Mouse (Mus musculus) embryonic facial prominence, embryonic 11.5 days (tissue): ENCODE measurements around the gene Fam241b. TPM values are rescaled to one million over a fixed set of nuclear protein-coding genes. Genes with fewer than 3 reads are reported as not detected.

ENCODE experiments used
- ATAC-seq: fragments of 200-750 bp; cut with Nextera tagmentation; replicated peaks from 2 replicates; pipeline ENCODE4 v1.8.0; 2017; ENCODE audit warnings: low read depth; ENCODE audit not compliant: insufficient number of reproducible peaks, low FRiP score, low TSS enrichment
- DNase-seq: peaks from one replicate; pipeline ENCODE4 v3.0.0-alpha.2; 2015; ENCODE audit warnings: low spot score
- H3K27ac ChIP-seq: fragments of 300-500 bp; sonication (generic); replicated peaks from 2 replicates; pipeline ENCODE4 v1.5.1; 2014; ENCODE audit warnings: mild to moderate bottlenecking, low read depth, low read length, control low read depth
- H3K27me3 ChIP-seq: fragments of 300-500 bp; sonication (generic); 2 replicates; pipeline ENCODE4 v1.6.1; 2014; ENCODE audit warnings: mild to moderate bottlenecking, low read length, moderate library complexity, mixed read lengths; ENCODE audit not compliant: control insufficient read depth, insufficient read depth
- H3K36me3 ChIP-seq: fragments of 300-500 bp; sonication (generic); replicated peaks from 2 replicates; pipeline ENCODE4 v1.6.1; 2014; ENCODE audit warnings: low read depth, mild to moderate bottlenecking, low read length, moderate library complexity, mixed read lengths; ENCODE audit not compliant: control insufficient read depth, insufficient read depth
- H3K4me1 ChIP-seq: fragments of 300-500 bp; sonication (generic); 2 replicates; pipeline ENCODE4 v1.6.1; 2014; ENCODE audit warnings: low read length, mixed read lengths; ENCODE audit not compliant: control insufficient read depth, insufficient read depth
- H3K4me2 ChIP-seq: fragments of 300-500 bp; sonication (generic); 2 replicates; pipeline ENCODE4 v1.6.1; 2014; ENCODE audit warnings: low read depth, mild to moderate bottlenecking, control low read depth, low read length, moderate library complexity
- H3K4me3 ChIP-seq: fragments of 300-500 bp; sonication (generic); 2 replicates; pipeline ENCODE4 v1.5.1; 2014; ENCODE audit warnings: low read depth, low read length, control low read depth
- H3K9ac ChIP-seq: fragments of 300-500 bp; sonication (generic); replicated peaks from 2 replicates; pipeline ENCODE4 v1.6.1; 2014; ENCODE audit warnings: mild to moderate bottlenecking, control low read depth, low read length
- H3K9me3 ChIP-seq: fragments of 300-500 bp; sonication (generic); replicated peaks from 2 replicates; pipeline ENCODE4 v1.6.1; 2016; ENCODE audit warnings: mild to moderate bottlenecking, low read length, inconsistent platforms, mixed read lengths; ENCODE audit not compliant: control insufficient read depth
- WGBS: fragments of 180-500 bp; shearing (Covaris S2); extraction: QIAGEN DNeasy Blood & Tissue Kit; methylation state at CpG from one replicate; pipeline ENCODE4 v1.1.7; 2014; 5-methylcytosine and 5-hydroxymethylcytosine counted together
- polyA plus RNA-seq: library from polyadenylated mRNA; unstranded; fragments of >200 nt; fragmentation: Nextera tagmentation; extraction: Ambion mirVana; gene quantifications from 2 replicates; pipeline ENCODE4 v1.2.1, GENCODE M21; 2014

Gene Fam241b
- 6.3 and 6.7 TPM in 2 replicates for polyA plus RNA-seq

DNA sequence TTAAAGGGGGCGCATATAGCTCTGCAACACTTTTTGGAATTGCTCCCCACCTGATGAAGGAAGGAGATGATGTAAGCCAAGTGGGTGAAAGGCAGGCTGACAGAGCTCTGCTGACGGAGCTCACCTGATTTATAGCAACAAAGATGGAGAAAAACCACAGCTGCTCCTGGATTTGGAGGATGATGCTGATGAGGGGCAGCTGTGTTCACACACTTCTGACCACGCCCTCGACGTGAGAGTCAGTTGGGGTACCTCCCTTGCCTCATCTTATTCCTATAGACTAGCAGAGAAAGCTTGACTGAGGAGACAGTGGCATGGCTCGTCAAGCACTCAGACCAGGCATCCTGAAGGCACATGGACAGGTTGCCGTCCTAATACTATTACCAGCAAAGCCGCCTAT lies at the start of gene Fam241b:
TSS of gene Fam241b (minus strand) at position 101 of the 400 bp plus-strand sequence.
- ATAC-seq = no peak

DNA sequence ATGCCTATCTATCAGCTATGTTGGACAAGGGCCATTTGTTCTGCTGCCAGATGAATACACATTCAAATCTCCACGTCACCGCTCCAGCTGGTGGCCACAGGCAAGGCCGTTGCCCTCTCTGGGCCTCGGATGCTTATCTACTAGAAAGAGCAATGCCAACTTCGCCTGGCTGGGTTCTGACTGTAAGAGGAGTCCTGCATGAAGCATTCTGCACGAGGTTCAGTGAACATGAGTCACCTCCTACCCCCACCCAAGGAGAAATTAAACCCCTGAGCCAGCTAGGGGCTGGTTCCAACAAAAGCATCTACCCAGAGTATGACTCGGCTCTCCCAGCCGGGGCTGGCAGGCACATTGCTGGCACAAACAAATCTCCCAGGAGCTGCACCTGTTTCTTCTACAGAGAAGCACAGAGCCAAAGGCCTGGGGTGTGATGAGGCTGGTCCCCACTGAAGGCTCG lies 49.0 kb upstream of the Fam241b start:
- no peak overlapping the region for H3K27ac ChIP-seq
- no peaks in the 10 kb centered on the region for H3K9me3 ChIP-seq
- no peaks in the 10 kb centered on the region for H3K4me1 ChIP-seq
- 78% methylated on average over 9 of the region's 9 CpGs for WGBS
- no peak overlapping the region for H3K4me3 ChIP-seq
- ATAC-seq (no peak), DNase-seq (no peak)
- no peak overlapping the region for H3K9ac ChIP-seq
- H3K27me3 ChIP-seq = no peaks in the 10 kb centered on the region
- no peaks in the 10 kb centered on the region for H3K36me3 ChIP-seq
- no peak overlapping the region for H3K4me2 ChIP-seq

More for the DNA sequence above, at the start of gene Fam241b:
- no peak for DNase-seq
- Histone ChIP-seq H3K4me2 (no peak within 1 kb of the TSS), H3K9ac (no peak within 1 kb of the TSS), H3K4me3 (no peak within 1 kb of the TSS), H3K36me3 (no peaks in the 10 kb centered on the region), H3K4me1 (no peaks in the 10 kb centered on the region), H3K9me3 (no peaks in the 10 kb centered on the region), H3K27me3 (no peaks in the 10 kb centered on the region), H3K27ac (no peak within 1 kb of the TSS)
- WGBS = 67% methylated on average over 8 of the region's 8 CpGs

DNA sequence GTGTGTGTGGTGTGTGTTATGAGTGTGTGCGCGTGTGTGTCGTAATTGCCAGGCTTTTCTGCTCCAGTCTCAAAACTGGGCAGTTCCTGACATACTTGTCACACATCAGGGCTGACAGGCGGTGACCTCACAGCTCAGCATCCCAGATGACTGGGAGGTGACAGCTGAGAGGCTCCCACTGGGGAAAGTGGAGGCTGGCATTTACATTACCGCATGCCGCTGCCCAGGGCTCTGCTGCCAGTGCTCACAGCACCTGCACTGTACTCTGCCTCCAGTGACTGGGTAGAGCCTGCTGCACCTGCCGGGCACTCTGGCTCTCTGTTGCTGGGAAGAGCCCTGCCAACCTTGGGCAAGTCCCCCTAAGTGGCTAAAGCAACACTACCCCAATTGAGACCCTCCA lies 47.1 kb upstream of the Fam241b start:
- 92% methylated on average over 7 of the region's 7 CpGs for WGBS
- no peak for ATAC-seq
- no peak overlapping the region for H3K4me3 ChIP-seq

DNA sequence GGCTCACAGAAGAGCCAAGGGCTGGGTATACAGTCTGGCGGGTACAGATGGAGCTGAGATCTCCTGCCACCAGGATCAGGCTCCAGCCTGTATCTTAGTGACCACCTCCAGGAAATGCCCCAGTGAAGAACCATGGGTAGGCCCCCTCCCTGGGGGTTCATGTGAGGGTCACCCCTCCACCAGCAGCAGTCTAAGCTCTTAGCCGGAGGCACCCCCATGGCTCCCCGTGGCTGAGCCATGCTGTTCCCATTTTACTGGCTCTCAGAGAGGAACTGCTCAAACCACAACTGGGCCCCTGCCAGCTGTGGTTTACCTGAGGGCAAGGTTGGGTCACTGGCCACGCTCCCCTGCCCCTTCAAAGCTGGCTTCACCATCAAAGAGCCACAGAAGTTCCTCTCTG lies 46.2 kb upstream of the Fam241b start:
- Histone ChIP-seq H3K9me3 (no peaks in the 10 kb centered on the region), H3K27ac (no peak overlapping the region), H3K27me3 (no peaks in the 10 kb centered on the region), H3K4me1 (no peaks in the 10 kb centered on the region), H3K9ac (no peak overlapping the region), H3K36me3 (no peaks in the 10 kb centered on the region), H3K4me3 (no peak overlapping the region), H3K4me2 (no peak overlapping the region)
- DNase-seq = no peak
- WGBS = 81% methylated on average over 4 of the region's 4 CpGs
- ATAC-seq = no peak

More for the DNA sequence above, 47.1 kb upstream of the Fam241b start:
- DNase-seq = no peak
- Histone ChIP-seq H3K9ac (no peak overlapping the region), H3K9me3 (no peaks in the 10 kb centered on the region), H3K4me2 (no peak overlapping the region), H3K36me3 (no peaks in the 10 kb centered on the region), H3K27me3 (no peaks in the 10 kb centered on the region), H3K4me1 (no peaks in the 10 kb centered on the region), H3K27ac (no peak overlapping the region)

DNA sequence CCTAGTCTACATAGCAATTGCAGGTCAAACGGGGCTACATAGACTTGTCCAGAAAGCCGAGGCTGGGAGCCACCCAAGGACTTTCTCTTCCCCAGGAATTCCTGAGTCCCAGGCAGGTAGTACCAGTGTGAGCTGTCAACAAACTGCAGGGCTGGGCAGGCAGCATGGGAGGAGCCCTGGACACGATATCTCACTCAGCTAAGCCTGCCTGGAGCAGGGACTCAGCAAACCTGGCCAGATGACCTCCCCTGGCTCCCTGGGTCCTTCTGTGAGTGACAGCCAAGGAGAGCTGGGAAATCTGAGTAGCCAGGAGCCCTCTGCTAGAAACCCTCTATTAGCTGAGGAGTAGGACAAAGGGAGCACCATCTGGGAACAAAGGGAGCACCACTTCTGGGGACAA lies 45.6 kb upstream of the Fam241b start:
- Histone ChIP-seq H3K27ac (no peak overlapping the region), H3K4me2 (no peak overlapping the region), H3K9me3 (no peaks in the 10 kb centered on the region), H3K9ac (no peak overlapping the region), H3K4me3 (no peak overlapping the region), H3K4me1 (no peaks in the 10 kb centered on the region), H3K27me3 (no peaks in the 10 kb centered on the region), H3K36me3 (no peaks in the 10 kb centered on the region)
- no peak for DNase-seq
- WGBS = 53% methylated on average over 3 of the region's 3 CpGs
- no peak for ATAC-seq

DNA sequence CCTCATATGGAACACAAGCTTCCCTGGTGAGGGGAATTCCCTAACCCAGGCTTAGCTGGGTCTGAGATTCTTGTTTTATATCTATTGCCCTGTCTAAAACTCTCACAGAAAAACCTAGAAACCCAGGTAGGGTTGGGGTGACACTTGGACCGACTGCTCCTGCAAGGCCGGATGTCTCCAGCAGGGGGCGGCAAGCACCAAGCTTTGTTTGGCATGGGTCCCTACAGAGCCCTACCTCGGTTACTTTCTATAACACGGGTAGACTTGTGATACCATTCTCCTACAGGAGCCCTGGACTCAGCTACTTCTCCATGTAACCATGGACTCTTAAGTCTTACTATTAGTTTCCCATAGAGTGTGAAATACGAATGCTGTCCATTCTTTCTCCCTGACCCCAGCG lies 43.2 kb upstream of the Fam241b start:
- H3K4me1 ChIP-seq = no peaks in the 10 kb centered on the region
- no peak overlapping the region for H3K27ac ChIP-seq
- H3K4me2 ChIP-seq = no peak overlapping the region
- H3K27me3 ChIP-seq = no peaks in the 10 kb centered on the region
- 22% methylated on average over 7 of the region's 7 CpGs for WGBS
- DNase-seq = peak; percentile 82
- no peak overlapping the region for H3K9ac ChIP-seq
- H3K9me3 ChIP-seq = no peaks in the 10 kb centered on the region
- H3K4me3 ChIP-seq = no peak overlapping the region
- no peaks in the 10 kb centered on the region for H3K36me3 ChIP-seq
- ATAC-seq = peak; percentile 47; the same call in 1 of the 2 replicates

DNA sequence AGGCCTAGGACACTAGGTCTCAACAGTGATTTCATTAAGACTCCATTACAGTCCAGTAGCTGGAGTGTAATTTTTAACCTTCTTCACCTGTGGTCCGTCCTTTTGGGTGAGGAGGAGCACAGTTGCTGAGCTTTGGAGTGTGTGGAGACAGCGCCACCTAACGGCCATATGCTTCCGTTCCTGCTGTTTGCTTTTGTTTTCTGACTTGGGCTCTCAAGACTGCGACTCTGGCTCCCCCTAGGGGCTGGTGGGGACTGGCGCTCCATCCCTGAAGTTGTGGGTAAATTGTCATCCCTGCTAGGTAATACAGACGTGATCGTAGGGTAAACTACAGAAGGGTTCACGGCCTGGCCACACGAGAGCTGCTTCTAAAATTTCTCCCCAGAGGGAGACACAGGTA lies 39.3 kb upstream of the Fam241b start:
- WGBS = 4% methylated on average over 10 of the region's 10 CpGs
- no peaks in the 10 kb centered on the region for H3K9me3 ChIP-seq
- H3K36me3 ChIP-seq = no peaks in the 10 kb centered on the region
- no peak overlapping the region for H3K27ac ChIP-seq
- H3K9ac ChIP-seq = no peak overlapping the region
- no peak overlapping the region for H3K4me2 ChIP-seq
- no peak overlapping the region for H3K4me3 ChIP-seq
- peak; percentile 98 for DNase-seq
- no peaks in the 10 kb centered on the region for H3K27me3 ChIP-seq
- no peaks in the 10 kb centered on the region for H3K4me1 ChIP-seq
- ATAC-seq = 0 out of 2 replicates have a peak, but pooled peaks have one; percentile 31

DNA sequence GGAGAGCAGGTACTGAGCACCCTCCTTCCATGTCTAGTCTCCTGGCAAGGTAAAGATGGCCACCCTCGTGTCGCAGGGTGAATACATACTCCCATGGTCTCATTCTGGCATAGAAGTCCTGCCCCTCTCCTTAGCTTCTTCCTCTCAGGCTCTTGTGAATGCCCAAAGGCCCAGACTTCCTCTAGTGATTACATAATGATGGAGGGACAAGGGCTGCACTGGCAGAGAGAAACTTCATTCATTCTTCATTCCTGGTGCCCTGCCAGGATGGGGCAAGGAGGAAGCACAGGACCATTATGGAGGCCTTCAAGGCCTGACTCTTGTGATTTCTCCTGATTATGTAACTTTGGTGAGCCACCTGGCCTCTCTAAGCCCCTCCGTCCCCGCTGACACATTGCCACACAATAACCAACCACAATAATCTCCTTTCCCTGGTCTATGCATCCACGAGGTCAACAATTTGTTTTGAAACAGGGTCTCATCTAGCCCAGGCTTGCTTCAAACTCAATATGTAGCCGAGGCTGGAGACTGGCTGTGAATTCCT lies 38.8 kb upstream of the Fam241b start:
- no peak overlapping the region for H3K27ac ChIP-seq
- H3K9ac ChIP-seq = no peak overlapping the region
- DNase-seq = no peak
- no peak overlapping the region for H3K4me2 ChIP-seq
- 68% methylated on average over 6 of the region's 6 CpGs for WGBS
- no peaks in the 10 kb centered on the region for H3K36me3 ChIP-seq
- no peak for ATAC-seq
- H3K4me1 ChIP-seq = no peaks in the 10 kb centered on the region
- H3K9me3 ChIP-seq = no peaks in the 10 kb centered on the region
- H3K27me3 ChIP-seq = no peaks in the 10 kb centered on the region
- H3K4me3 ChIP-seq = no peak overlapping the region
